Mouse (Mus musculus) olfactory bulb, adult 2 months (tissue): Measurements from ENCODE around the gene Serpinf1.

Source experiments
- CTCF ChIP-seq: fragments of 200-500 bp; IDR thresholded peaks from 2 replicates; pipeline ENCODE4 v1.5.1; 2012; ENCODE audit warnings: low read depth, mild to moderate bottlenecking, low read length, moderate library complexity; ENCODE audit not compliant: insufficient read depth
- POLR2A ChIP-seq: fragments of 200-500 bp; IDR thresholded peaks from 2 replicates; pipeline ENCODE4 v1.6.1; 2012; ENCODE audit warnings: mild to moderate bottlenecking, low read depth, low read length, moderate library complexity; ENCODE audit not compliant: insufficient read depth

DNA sequence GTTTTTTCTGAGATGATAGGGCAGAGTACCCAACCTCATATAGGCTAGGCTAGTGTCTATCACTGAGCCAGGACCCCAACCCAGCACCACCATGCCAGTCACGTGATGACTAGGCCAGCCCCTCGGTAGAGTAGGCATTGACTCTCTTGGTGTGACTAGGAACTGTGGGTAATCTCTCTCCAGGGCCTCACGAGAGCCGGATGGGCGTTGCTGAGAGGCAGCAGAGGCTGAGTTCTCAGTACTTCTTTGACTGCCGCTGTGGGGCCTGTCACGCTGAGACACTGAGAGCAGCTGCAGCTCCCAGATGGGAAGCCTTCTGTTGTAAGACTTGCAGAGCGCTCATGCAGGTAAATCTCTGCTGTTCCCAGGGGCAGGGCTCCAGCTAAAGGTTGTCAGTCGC is 22.4 kb downstream of the Serpinf1 start:
- TF ChIP-seq CTCF (no peak), POLR2A (no peak)
